Mouse (Mus musculus) heart, adult 2 months (tissue): ENCODE data around the gene Klk4. TPM values are rescaled to one million over a fixed set of nuclear protein-coding genes. Genes with fewer than 3 reads are reported as not detected.
A peak's percentile ranks its signal among the peaks of the same experiment; 100 is the strongest.

Experiments used
- DNase-seq, 2 experiments: peaks; one replicate each; pipeline ENCODE4 v3.0.0; 2021
- H3K27ac ChIP-seq: fragments of 200-600 bp; 2 replicates; pipeline ENCODE4 v1.8.1; 2022
- H3K27me3 ChIP-seq: fragments of 200-500 bp; 2 replicates; pipeline ENCODE4 v1.6.1; 2012; ENCODE audit warnings: mild to moderate bottlenecking, low read length, inconsistent platforms, mixed read lengths; ENCODE audit not compliant: control insufficient read depth, insufficient read depth
- H3K36me3 ChIP-seq: fragments of 200-500 bp; 2 replicates; pipeline ENCODE4 v1.6.1; 2012; ENCODE audit warnings: low read length, inconsistent platforms; ENCODE audit not compliant: control insufficient read depth, insufficient read depth
- H3K4me1 ChIP-seq: fragments of 200-500 bp; 2 replicates; pipeline ENCODE4 v1.6.1; 2011; ENCODE audit warnings: low read length; ENCODE audit not compliant: control insufficient read depth, insufficient read depth
- H3K4me3 ChIP-seq: fragments of 200-600 bp; 2 replicates; pipeline ENCODE4 v1.8.1; 2022
- H3K79me2 ChIP-seq: fragments of 200-500 bp; replicated peaks from 2 replicates; pipeline ENCODE4 v1.6.1; 2012; ENCODE audit warnings: mild to moderate bottlenecking, inconsistent platforms, low read length, moderate library complexity, mixed read lengths; ENCODE audit not compliant: control insufficient read depth, insufficient read depth
- H3K9ac ChIP-seq: fragments of 200-500 bp; 2 replicates; pipeline ENCODE4 v1.6.1; 2012; ENCODE audit warnings: low read depth, mild to moderate bottlenecking, control low read depth, inconsistent platforms, low read length, mixed read lengths
- CTCF ChIP-seq: fragments of 200-600 bp; IDR thresholded peaks from 2 replicates; pipeline ENCODE4 v1.8.1; 2022; ENCODE audit warnings: antibody characterized with exemption, mild to moderate bottlenecking, moderate library complexity
- EP300 ChIP-seq: fragments of 200-500 bp; IDR thresholded peaks from 2 replicates; pipeline ENCODE4 v1.6.1; 2011; ENCODE audit warnings: low read depth, low read length, control low read depth; ENCODE audit not compliant: insufficient read depth
- POLR2A ChIP-seq: fragments of 200-500 bp; IDR thresholded peaks from 2 replicates; pipeline ENCODE4 v1.6.1; 2011; ENCODE audit warnings: mild to moderate bottlenecking, low read depth, low read length, control low read depth; ENCODE audit not compliant: insufficient read depth
- WGBS: fragments of 180-500 bp; shearing (Covaris S2); methylation state at CpG from one replicate; pipeline ENCODE4 v1.1.7; 2018; 5-methylcytosine and 5-hydroxymethylcytosine counted together
- intact Hi-C: fragments of 180-260 bp; cut with DNase I; formaldehyde crosslinking; loops from one replicate; pipeline ENCODE4 v1.15.1; 2025
- polyA plus RNA-seq: library from polyadenylated mRNA; depleted of rRNA; stranded (reverse); fragments of >200 nt; gene quantifications from 2 replicates; pipeline ENCODE4 v1.2.3, GENCODE M21; 2012
- total RNA-seq, 2 experiments: library from RNA; stranded (reverse); gene quantifications; 2 replicates each; pipeline ENCODE4 v1.2.3; 2021

The Klk4 gene
- total and polyA plus RNA-seq, 3 experiments = not detected

GRCm38 (mm10) chr7:43920582-43920981, 39.6 kb downstream of the Klk4 start:
- Histone ChIP-seq H3K27ac (no peak overlapping the region), H3K9ac (no peak overlapping the region), H3K4me1 (no peaks in the 10 kb centered on the region), H3K79me2 (no peaks in the 10 kb centered on the region), H3K36me3 (no peaks in the 10 kb centered on the region), H3K4me3 (no peak overlapping the region), H3K27me3 (no peaks in the 10 kb centered on the region)
- TF ChIP-seq CTCF (no peak), EP300 (no peak)
- no peak for DNase-seq
- 84% methylated on average over 3 of the region's 3 CpGs for WGBS
- intact Hi-C loops = loop anchor here (2.0 kb wide), 1 partner anchor 48 kb away; no protein-coding TSS in a partner anchor

- Histone ChIP-seq H3K4me3 (no peak overlapping the region), H3K9ac (no peak overlapping the region), H3K36me3 (no peaks in the 10 kb centered on the region), H3K27ac (no peak overlapping the region), H3K79me2 (no peaks in the 10 kb centered on the region), H3K27me3 (no peaks in the 10 kb centered on the region), H3K4me1 (no peaks in the 10 kb centered on the region)
- intact Hi-C loops = loop anchor here (2.0 kb wide), 1 partner anchor 48 kb away; no protein-coding TSS in a partner anchor
- no peak for TF ChIP-seq CTCF
- TF ChIP-seq POLR2A = no peak
- TF ChIP-seq EP300 = no peak
- DNase-seq = no peak
- WGBS = 74% methylated on average over 6 of the region's 6 CpGs
Measured at GRCm38 (mm10) chr7:43921087-43921486, 40.1 kb downstream of the Klk4 start.

- no peaks in the 10 kb centered on the region for H3K4me1 ChIP-seq
- no peak for DNase-seq
- H3K79me2 ChIP-seq = no peaks in the 10 kb centered on the region
- intact Hi-C loops = loop anchor here (2.0 kb wide), 1 partner anchor 49 kb away; no protein-coding TSS in a partner anchor
- 64% methylated on average over 2 of the region's 2 CpGs for WGBS
- H3K27ac ChIP-seq = no peak overlapping the region
- H3K9ac ChIP-seq = no peak overlapping the region
- H3K4me3 ChIP-seq = no peak overlapping the region
- no peaks in the 10 kb centered on the region for H3K27me3 ChIP-seq
- H3K36me3 ChIP-seq = no peaks in the 10 kb centered on the region
- TF ChIP-seq CTCF (no peak), EP300 (no peak), POLR2A (no peak)
Measured at GRCm38 (mm10) chr7:43921941-43922340, 41.0 kb downstream of the Klk4 start.

GRCm38 (mm10) chr7:43925985-43926384, 45.0 kb downstream of the Klk4 start:
- peak; percentile 46 for TF ChIP-seq CTCF
- TF ChIP-seq POLR2A = no peak
- TF ChIP-seq EP300 = no peak
- 56% methylated on average over 5 of the region's 5 CpGs for WGBS
- Histone ChIP-seq H3K36me3 (no peaks in the 10 kb centered on the region), H3K9ac (no peak overlapping the region), H3K79me2 (no peaks in the 10 kb centered on the region), H3K4me3 (no peak overlapping the region), H3K27ac (no peak overlapping the region), H3K4me1 (no peaks in the 10 kb centered on the region), H3K27me3 (no peaks in the 10 kb centered on the region)
- intact Hi-C loops = no loop called here
- no peak for DNase-seq

- intact Hi-C loops = no loop called here
- H3K36me3 ChIP-seq = no peaks in the 10 kb centered on the region
- no peak overlapping the region for H3K27ac ChIP-seq
- H3K79me2 ChIP-seq = no peaks in the 10 kb centered on the region
- no peaks in the 10 kb centered on the region for H3K27me3 ChIP-seq
- no peak for DNase-seq
- TF ChIP-seq POLR2A (no peak), CTCF (peak; percentile 33), EP300 (no peak)
- no peaks in the 10 kb centered on the region for H3K4me1 ChIP-seq
- H3K4me3 ChIP-seq = no peak overlapping the region
- H3K9ac ChIP-seq = no peak overlapping the region
- WGBS = 37% methylated on average over 4 of the region's 4 CpGs
Measured at GRCm38 (mm10) chr7:43928521-43928920, 47.6 kb downstream of the Klk4 start.

GRCm38 (mm10) chr7:43932337-43932736, 51.4 kb downstream of the Klk4 start:
- no peaks in the 10 kb centered on the region for H3K27me3 ChIP-seq
- intact Hi-C loops = no loop called here
- H3K79me2 ChIP-seq = no peaks in the 10 kb centered on the region
- H3K36me3 ChIP-seq = no peaks in the 10 kb centered on the region
- no peaks in the 10 kb centered on the region for H3K4me1 ChIP-seq
- H3K9ac ChIP-seq = no peak overlapping the region
- DNase-seq = no peak
- no peak overlapping the region for H3K4me3 ChIP-seq
- WGBS = 49% methylated on average over 4 of the region's 4 CpGs
- TF ChIP-seq POLR2A = no peak
- no peak for TF ChIP-seq EP300
- no peak for TF ChIP-seq CTCF
- H3K27ac ChIP-seq = no peak overlapping the region
